Mouse (Mus musculus): Measurements from ENCODE around the gene Mtus2.

- TF ChIP-seq RCOR1 (conservative IDR thresholded peaks at IDR 0.05; ENCODE audit: low read depth, low read length) (no peak), CTCF (conservative IDR thresholded peaks at IDR 0.05 in 1 of 2, IDR thresholded peaks at IDR 0.05 in 1 of 2; ENCODE audit: low read depth in 2 of 2, low read length in 2 of 2) (no peak), MAX (IDR thresholded peaks at IDR 0.05; ENCODE audit: low read length) (no peak), IRF4 (IDR thresholded peaks at IDR 0.05; ENCODE audit: low read depth, low read length) (no peak), POLR2A (IDR thresholded peaks at IDR 0.05; ENCODE audit: low read depth, low read length) (no peak), USF1 (IDR thresholded peaks at IDR 0.05; ENCODE audit: low read depth, low read length) (no peak), KAT2A (IDR thresholded peaks at IDR 0.05; ENCODE audit: insufficient replicate concordance, low read length) (no peak), MAFK (IDR thresholded peaks at IDR 0.05; ENCODE audit: insufficient replicate concordance, low read length) (no peak), UBTF (IDR thresholded peaks at IDR 0.05; ENCODE audit: low read depth, low read length) (no peak), ZMIZ1 (IDR thresholded peaks at IDR 0.05; ENCODE audit: low read depth, low read length) (no peak), ZKSCAN1 (IDR thresholded peaks at IDR 0.05; ENCODE audit: borderline replicate concordance, low read depth, low read length) (no peak)
Measured at GRCm38 (mm10) chr5:148053609-148053990, 96.5 kb downstream of the Mtus2 start.

Data from CH12.LX (cell line).